Mouse (Mus musculus) testis, adult 2 months (tissue): ENCODE data around the gene Csnk2a1.

Experiments used
- CTCF ChIP-seq: fragments of 200-500 bp; IDR thresholded peaks from 2 replicates; pipeline ENCODE4 v1.5.1; 2012; ENCODE audit warnings: low read depth, mild to moderate bottlenecking, inconsistent platforms, low read length, moderate library complexity; ENCODE audit not compliant: control insufficient read depth, insufficient read depth, insufficient replicate concordance
- POLR2A ChIP-seq: fragments of 200-500 bp; IDR thresholded peaks from 2 replicates; pipeline ENCODE4 v1.6.1; 2012; ENCODE audit warnings: low read depth, mild to moderate bottlenecking, inconsistent platforms, low read length, moderate library complexity; ENCODE audit not compliant: control insufficient read depth

- no peak for TF ChIP-seq CTCF
- no peak for TF ChIP-seq POLR2A
Observed at GRCm38 (mm10) chr2:152211871-152212270, 14.8 kb upstream of the Csnk2a1 start.
